Mouse (Mus musculus) gastrocnemius, adult 18-20 months (tissue): ENCODE data around the gene Foxg1. TPM values are rescaled to one million over a fixed set of nuclear protein-coding genes. Genes with fewer than 3 reads are reported as not detected.

Source experiments
- DNase-seq: peaks from one replicate; pipeline ENCODE4 v3.0.0; 2021; ENCODE audit warnings: low spot score
- total RNA-seq, 2 experiments: library from RNA; stranded (reverse); gene quantifications; 2 replicates each; pipeline ENCODE4 v1.2.3; 2021

Gene Foxg1
- total RNA-seq, 2 experiments from 2014 or later: not detected

GRCm38 (mm10) chr12:49401796-49402130 lies 19.3 kb downstream of the Foxg1 start:
- no peak for DNase-seq

GRCm38 (mm10) chr12:49409833-49410232 lies 27.4 kb downstream of the Foxg1 start:
- DNase-seq: no peak

- DNase-seq: no peak
These were observed 35.5 kb downstream of the Foxg1 start for GRCm38 (mm10) chr12:49417963-49418362.

Other genes starting within 250 kb of the Foxg1 start
- not detected for gene Gm43517, start 2.5 kb downstream of the Foxg1 start, total RNA-seq